Mouse (Mus musculus) C2C12 (cell line): ENCODE data around the gene Nap1l4. TPM values are rescaled to one million over a fixed set of nuclear protein-coding genes. Genes with fewer than 3 reads are reported as not detected.
A peak's percentile ranks its signal among the peaks of the same experiment; 100 is the strongest.

Experiments used
- H3K27me3 ChIP-seq: one replicate; pipeline ENCODE4 v1.6.1; 2011; ENCODE audit not compliant: control insufficient read depth, insufficient read depth, insufficient read length
- H3K36me3 ChIP-seq: one replicate; pipeline ENCODE4 v1.6.1; 2011; ENCODE audit not compliant: control insufficient read depth, insufficient read depth
- H3K4me3 ChIP-seq: one replicate; pipeline ENCODE4 v1.5.1; 2011; ENCODE audit warnings: mild to moderate bottlenecking, control low read depth; ENCODE audit not compliant: poor library complexity, insufficient read depth, severe bottlenecking
- H3K79me2 ChIP-seq: one replicate; pipeline ENCODE4 v1.6.1; 2011; ENCODE audit not compliant: control insufficient read depth, insufficient read depth
- H3K79me3 ChIP-seq: one replicate; pipeline ENCODE4 v1.6.1; 2011; ENCODE audit warnings: low read depth, control low read depth
- H3ac ChIP-seq: one replicate; pipeline ENCODE3; 2011; ENCODE audit warnings: low read depth; ENCODE audit not compliant: control insufficient read depth, insufficient read length
- CEBPB ChIP-seq: IDR thresholded peaks from one replicate; pipeline ENCODE4 v1.6.1; 2011; ENCODE audit warnings: low read depth, mild to moderate bottlenecking, control low read depth, moderate library complexity
- CTCF ChIP-seq: IDR thresholded peaks from one replicate; pipeline ENCODE4 v1.5.1; 2011; ENCODE audit not compliant: control insufficient read depth, insufficient read depth, insufficient read length
- FOSL1 ChIP-seq: IDR thresholded peaks from one replicate; pipeline ENCODE4 v1.8.0; 2011; ENCODE audit warnings: mild to moderate bottlenecking, low read length; ENCODE audit not compliant: poor library complexity, insufficient read depth, severe bottlenecking
- MAX ChIP-seq: IDR thresholded peaks from one replicate; pipeline ENCODE4 v1.6.1; 2011; ENCODE audit warnings: mild to moderate bottlenecking, control low read depth
- MYOD1 ChIP-seq: IDR thresholded peaks from one replicate; pipeline ENCODE4 v1.6.1; 2011; ENCODE audit warnings: low read depth; ENCODE audit not compliant: control insufficient read depth, insufficient read length
- MYOG ChIP-seq: IDR thresholded peaks from one replicate; pipeline ENCODE4 v1.6.1; 2011; ENCODE audit not compliant: control insufficient read depth, insufficient read length; ENCODE audit errors: extremely low read depth
- USF1 ChIP-seq: IDR thresholded peaks from one replicate; pipeline ENCODE4 v1.6.1; 2011; ENCODE audit warnings: low read depth, mild to moderate bottlenecking, control low read depth, moderate library complexity
- polyA plus RNA-seq: library from polyadenylated mRNA; unstranded; fragments of >200 nt; fragmentation: generic; extraction: Trizol; gene quantifications from one replicate; pipeline ENCODE4 v1.2.1, GENCODE M21; 2012; ENCODE audit warnings: missing spikeins

Nap1l4 gene
- polyA plus RNA-seq, 1 experiment: 112 TPM

GRCm38 (mm10) chr7:143514416-143514768, 34.5 kb downstream of the Nap1l4 start:
- H3ac ChIP-seq: no peak overlapping the region
- no peak for TF ChIP-seq FOSL1
- no peak for TF ChIP-seq USF1
- H3K27me3 ChIP-seq: no peaks in the 10 kb centered on the region
- H3K4me3 ChIP-seq: no peak overlapping the region
- H3K79me2 ChIP-seq: no peaks in the 10 kb centered on the region
- no peaks in the 10 kb centered on the region for H3K79me3 ChIP-seq
- peaks cover 54% of the 10 kb centered on the region for H3K36me3 ChIP-seq

- Histone ChIP-seq H3ac (no peak overlapping the region), H3K4me3 (no peak overlapping the region), H3K79me2 (no peaks in the 10 kb centered on the region), H3K36me3 (peaks cover 50% of the 10 kb centered on the region), H3K79me3 (no peaks in the 10 kb centered on the region), H3K27me3 (no peaks in the 10 kb centered on the region)
- no peak for TF ChIP-seq FOSL1
- TF ChIP-seq MYOD1: no peak
- no peak for TF ChIP-seq CTCF
- TF ChIP-seq MAX: no peak
- no peak for TF ChIP-seq MYOG
- TF ChIP-seq CEBPB: no peak
- no peak for TF ChIP-seq USF1
These were observed 35.0 kb downstream of the Nap1l4 start for GRCm38 (mm10) chr7:143513763-143514415.

GRCm38 (mm10) chr7:143511335-143511712, 37.6 kb downstream of the Nap1l4 start:
- Histone ChIP-seq H3ac (no peak overlapping the region), H3K27me3 (no peaks in the 10 kb centered on the region), H3K36me3 (peaks cover 27% of the 10 kb centered on the region), H3K79me2 (no peaks in the 10 kb centered on the region), H3K4me3 (no peak overlapping the region), H3K79me3 (no peaks in the 10 kb centered on the region)
- no peak for TF ChIP-seq MYOG

GRCm38 (mm10) chr7:143510593-143511334, 38.1 kb downstream of the Nap1l4 start:
- no peaks in the 10 kb centered on the region for H3K27me3 ChIP-seq

GRCm38 (mm10) chr7:143509566-143509965, 39.3 kb downstream of the Nap1l4 start:
- no peaks in the 10 kb centered on the region for H3K79me2 ChIP-seq
- no peak overlapping the region for H3ac ChIP-seq
- no peak overlapping the region for H3K4me3 ChIP-seq
- H3K79me3 ChIP-seq: no peaks in the 10 kb centered on the region
- TF ChIP-seq MAX (no peak), MYOG (no peak), USF1 (peak; percentile 42), CEBPB (no peak), CTCF (no peak), MYOD1 (no peak)
- H3K27me3 ChIP-seq: no peaks in the 10 kb centered on the region
- peaks cover 11% of the 10 kb centered on the region for H3K36me3 ChIP-seq

More at GRCm38 (mm10) chr7:143510593-143511334, 38.1 kb downstream of the Nap1l4 start:
- H3K79me2 ChIP-seq: no peaks in the 10 kb centered on the region
- no peaks in the 10 kb centered on the region for H3K79me3 ChIP-seq
- H3K36me3 ChIP-seq: peaks cover 21% of the 10 kb centered on the region
- H3ac ChIP-seq: no peak overlapping the region
- no peak overlapping the region for H3K4me3 ChIP-seq
- TF ChIP-seq CEBPB: no peak
- no peak for TF ChIP-seq MYOD1
- no peak for TF ChIP-seq CTCF
- no peak for TF ChIP-seq FOSL1
- TF ChIP-seq MYOG: no peak
- TF ChIP-seq USF1: no peak
- TF ChIP-seq MAX: no peak

- Histone ChIP-seq H3K27me3 (peaks cover 15% of the 10 kb centered on the region), H3K36me3 (no peaks in the 10 kb centered on the region), H3K4me3 (no peak overlapping the region), H3ac (no peak overlapping the region), H3K79me2 (no peaks in the 10 kb centered on the region), H3K79me3 (no peaks in the 10 kb centered on the region)
- TF ChIP-seq CTCF: peak; percentile 16
- TF ChIP-seq CEBPB: no peak
These were observed 42.2 kb downstream of the Nap1l4 start for GRCm38 (mm10) chr7:143506675-143507074.
